Mouse (Mus musculus): ENCODE measurements around the gene Ormdl3.
"Not testable (repeated sequence)": the region's sequence is repeated elsewhere in the genome, so short reads cannot be mapped to it uniquely, and the experiment has no call there.

The Ormdl3 gene

GRCm38 (mm10) chr11:98586892-98587563 lies at the start of gene Ormdl3:
TSS of gene Ormdl3 (minus strand) at chr11:98587368.
- peak; percentile 96 for DNase-seq (ENCODE audit: low spot score)

GRCm38 (mm10) chr11:98635312-98635970 lies 48.3 kb upstream of the Ormdl3 start:
- not testable (repeated sequence) for DNase-seq (ENCODE audit: low spot score)

- no peak for DNase-seq (ENCODE audit: low spot score)
Observed at GRCm38 (mm10) chr11:98630646-98631045, 43.5 kb upstream of the Ormdl3 start.

- no peak for DNase-seq (ENCODE audit: low spot score)
Observed at GRCm38 (mm10) chr11:98628706-98629105, 41.5 kb upstream of the Ormdl3 start.

GRCm38 (mm10) chr11:98625611-98626410 lies 38.6 kb upstream of the Ormdl3 start, which contains the start of the genes Gm12355 and Gsdma3:
TSS of gene Gm12355 (minus strand) at chr11:98625661.
TSS of gene Gsdma3 (plus strand) at chr11:98626360.
- no peak for DNase-seq (ENCODE audit: low spot score)

GRCm38 (mm10) chr11:98624381-98624780 lies 37.2 kb upstream of the Ormdl3 start:
- not testable (repeated sequence) for DNase-seq (ENCODE audit: low spot score)

- DNase-seq (ENCODE audit: low spot score), result not testable (repeated sequence)
Observed at GRCm38 (mm10) chr11:98623981-98624380, 36.8 kb upstream of the Ormdl3 start.

GRCm38 (mm10) chr11:98620791-98621190 lies 33.6 kb upstream of the Ormdl3 start:
- DNase-seq (ENCODE audit: low spot score), result no peak

GRCm38 (mm10) chr11:98606763-98607162 lies 19.6 kb upstream of the Ormdl3 start:
- DNase-seq (ENCODE audit: low spot score), result peak; percentile 31

GRCm38 (mm10) chr11:98604911-98605310 lies 17.7 kb upstream of the Ormdl3 start:
- DNase-seq (ENCODE audit: low spot score), result not testable (repeated sequence)

- DNase-seq (ENCODE audit: low spot score), result no peak
Observed at GRCm38 (mm10) chr11:98603953-98604352, 16.8 kb upstream of the Ormdl3 start.

- no peak for DNase-seq (ENCODE audit: low spot score)
Observed at GRCm38 (mm10) chr11:98602090-98602690, 15.0 kb upstream of the Ormdl3 start.

- no peak for DNase-seq (ENCODE audit: low spot score)
Observed at GRCm38 (mm10) chr11:98599291-98599690, 12.1 kb upstream of the Ormdl3 start.

GRCm38 (mm10) chr11:98598851-98599290 lies 11.7 kb upstream of the Ormdl3 start:
- DNase-seq (ENCODE audit: low spot score), result no peak

- no peak for DNase-seq (ENCODE audit: low spot score)
Observed at GRCm38 (mm10) chr11:98597991-98598390, 10.8 kb upstream of the Ormdl3 start, which contains the start of gene Lrrc3c. TSS of gene Lrrc3c (plus strand) at chr11:98598291.

- DNase-seq (ENCODE audit: low spot score), result no peak
Observed at GRCm38 (mm10) chr11:98597363-98597762, 10.2 kb upstream of the Ormdl3 start.

- no peak for DNase-seq (ENCODE audit: low spot score)
Observed at GRCm38 (mm10) chr11:98595955-98596354, 8.8 kb upstream of the Ormdl3 start.

GRCm38 (mm10) chr11:98595473-98595872 lies 8.3 kb upstream of the Ormdl3 start:
- DNase-seq (ENCODE audit: low spot score), result no peak

GRCm38 (mm10) chr11:98595021-98595420 lies 7.9 kb upstream of the Ormdl3 start:
- no peak for DNase-seq (ENCODE audit: low spot score)

- DNase-seq (ENCODE audit: low spot score), result no peak
Observed at GRCm38 (mm10) chr11:98590548-98591445, 3.6 kb upstream of the Ormdl3 start.

GRCm38 (mm10) chr11:98589306-98589705 lies 2.1 kb upstream of the Ormdl3 start:
- DNase-seq (ENCODE audit: low spot score), result no peak

Measured in left cerebral cortex, adult 11 months (tissue).